Comparison of ENCODE assay signal across 8 mouse cellular contexts in the genomic region with DNA sequence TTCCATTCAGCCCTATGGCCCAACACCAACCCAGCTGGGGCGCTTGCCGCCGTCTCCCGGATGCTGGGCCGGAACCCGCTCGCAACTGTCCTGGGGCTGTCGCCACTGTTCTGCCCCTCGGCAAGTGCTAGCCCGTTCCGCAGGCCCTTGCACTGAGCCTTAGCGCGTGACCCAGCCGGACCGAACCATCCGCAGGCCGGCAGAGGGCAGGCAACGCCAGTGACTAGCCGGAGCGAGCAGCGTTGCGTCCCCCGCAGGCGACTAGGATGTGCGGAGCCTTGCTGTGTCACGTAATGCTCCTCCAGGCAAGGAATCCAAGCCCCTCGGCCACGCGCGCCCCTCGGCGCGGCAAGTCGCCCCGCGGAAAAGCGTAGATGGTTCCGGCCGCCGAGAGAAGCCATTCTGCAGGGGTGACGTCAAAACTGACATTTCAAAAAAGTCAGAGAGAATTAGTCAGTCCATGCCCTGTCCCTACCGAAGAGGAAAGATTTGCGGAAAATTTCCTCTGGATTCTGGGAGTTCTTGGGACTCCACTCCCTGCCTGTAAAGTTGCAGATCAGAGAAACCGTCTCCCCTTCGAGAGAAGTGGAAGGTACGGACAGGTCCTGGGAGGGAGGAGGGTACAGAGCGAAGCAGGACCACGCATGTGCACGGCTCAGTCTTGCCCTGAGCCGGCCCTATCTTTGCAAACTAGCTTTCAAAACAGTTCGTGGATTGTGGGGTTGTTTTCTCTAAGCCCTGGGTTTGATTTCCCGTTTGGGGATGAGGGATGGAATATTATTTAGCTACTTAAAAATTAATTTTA. TPM values are rescaled to one million over a fixed set of nuclear protein-coding genes. Genes with fewer than 3 reads are reported as not detected.
A peak's percentile ranks its signal among the peaks of the same experiment; 100 is the strongest.
DNase-seq lines count a peak whose midpoint lies in the region; ATAC-seq lines count a peak whose summit lies in the region.

A gene (minus strand): TSS at position 347 of the 805 bp plus-strand sequence.

- peaks cover 9% of the 10 kb centered on the region for H3K4me1 ChIP-seq in hindbrain, embryonic 12.5 days

- peak; percentile 95 for DNase-seq in Muller cell, postnatal 12 days (ENCODE audit: inconsistent ontology term)
- peak; percentile 90 for DNase-seq in cerebellum, adult 9-11 months
- peak; percentile 68 to 84 for DNase-seq in frontal cortex, postnatal 10 days (ENCODE audit: low spot score in 2 of 2)
- DNase-seq in layer of hippocampus, postnatal 14 days (ENCODE audit: low spot score in 2 of 2), result peak; percentile 85 to 95
- DNase-seq in lung, postnatal 14 days, result peak; percentile 86
- DNase-seq in retina, adult 2 months (ENCODE audit: low read depth, low spot score), result peak; percentile 81
- DNase-seq in thymus, postnatal 36 days, result peak; percentile 82 to 83

- H3K27ac ChIP-seq in hindbrain, embryonic 12.5 days, result peak within 1 kb of the TSS; percentile 97

- peak within 1 kb of the TSS; percentile 78 for H3K4me3 ChIP-seq in hindbrain, embryonic 12.5 days

- peak; percentile 97 for ATAC-seq in hindbrain, embryonic 12.5 days (ENCODE audit: low FRiP score)

- under 1% methylated on average over 52 of the region's 52 CpGs for WGBS in hindbrain, embryonic 12.5 days

- no peaks in the 10 kb centered on the region for H3K9me3 ChIP-seq in hindbrain, embryonic 12.5 days (replicated peaks)

- H3K4me2 ChIP-seq in hindbrain, embryonic 12.5 days (replicated peaks), result peak within 1 kb of the TSS; percentile 85

- no peaks in the 10 kb centered on the region for H3K27me3 ChIP-seq in hindbrain, embryonic 12.5 days

- peaks cover 29% of the 10 kb centered on the region for H3K36me3 ChIP-seq in hindbrain, embryonic 12.5 days

- H3K9ac ChIP-seq in hindbrain, embryonic 12.5 days, result peak within 1 kb of the TSS; percentile 85

RNA-seq across cellular contexts. Expression of the gene that starts here (rescaled TPM):
- polyA plus RNA-seq in hindbrain, embryonic 12.5 days (2016; fragmentation: Nextera tagmentation; extraction: Ambion mirVana), result 34.1 and 36.2 TPM in 2 replicates
- 10 to 100 TPM; 34.6 to 40.1 TPM for total RNA-seq in layer of hippocampus, postnatal 14 days (2021)

Comparison
In these comparisons a context has a peak if more than half of its experiments do, and no peak if none do; other contexts are left out.
1. Peak in every context shown above with its lines: DNase-seq, ATAC-seq, H3K4me3 ChIP-seq and H3K27ac ChIP-seq.